Mouse (Mus musculus) lung, embryonic 14.5 days (tissue): ENCODE measurements around the gene Kcnd3. TPM values are rescaled to one million over a fixed set of nuclear protein-coding genes. Genes with fewer than 3 reads are reported as not detected.

ENCODE experiments used
- ATAC-seq: fragments of 200-750 bp; cut with Nextera tagmentation; 2 replicates; pipeline ENCODE4 v1.8.0; 2017; ENCODE audit warnings: mild to moderate bottlenecking, moderate TSS enrichment, moderate library complexity; ENCODE audit not compliant: insufficient read depth
- DNase-seq: peaks from one replicate; pipeline ENCODE4 v3.0.0-alpha.2; 2015
- H3K27ac ChIP-seq: fragments of 300-500 bp; sonication (generic); 2 replicates; pipeline ENCODE4 v1.5.1; 2014; ENCODE audit warnings: low read depth, mild to moderate bottlenecking, moderate library complexity
- H3K27me3 ChIP-seq: fragments of 300-500 bp; sonication (generic); 2 replicates; pipeline ENCODE4 v1.6.1; 2014; ENCODE audit warnings: low read length, control low read depth; ENCODE audit not compliant: insufficient read depth
- H3K36me3 ChIP-seq: fragments of 300-500 bp; sonication (generic); 2 replicates; pipeline ENCODE4 v1.6.1; 2014; ENCODE audit warnings: control low read depth; ENCODE audit not compliant: insufficient read depth
- H3K4me1 ChIP-seq: fragments of 300-500 bp; sonication (generic); 2 replicates; pipeline ENCODE4 v1.6.1; 2014; ENCODE audit warnings: antibody characterized with exemption, control low read depth; ENCODE audit not compliant: insufficient read depth
- H3K4me2 ChIP-seq: fragments of 300-500 bp; sonication (generic); 2 replicates; pipeline ENCODE4 v1.6.1; 2014; ENCODE audit warnings: mild to moderate bottlenecking
- H3K4me3 ChIP-seq: fragments of 300-500 bp; sonication (generic); 2 replicates; pipeline ENCODE4 v1.5.1; 2014; ENCODE audit warnings: low read depth, low read length
- H3K9ac ChIP-seq: fragments of 300-500 bp; sonication (generic); 2 replicates; pipeline ENCODE4 v1.6.1; 2014
- H3K9me3 ChIP-seq: fragments of 300-500 bp; sonication (generic); 2 replicates; pipeline ENCODE4 v1.6.1; 2016; ENCODE audit warnings: low read depth, low read length, control low read depth
- CTCF ChIP-seq: IDR thresholded peaks from 2 replicates; pipeline ENCODE4 v1.5.1; 2016; ENCODE audit warnings: antibody characterized with exemption, low read depth
- WGBS: fragments of 180-500 bp; shearing (Covaris S2); extraction: QIAGEN DNeasy Blood & Tissue Kit; methylation state at CpG from one replicate; pipeline ENCODE4 v1.1.7; 2014; 5-methylcytosine and 5-hydroxymethylcytosine counted together
- polyA plus RNA-seq: library from polyadenylated mRNA; unstranded; fragments of >200 nt; fragmentation: Nextera tagmentation; extraction: Ambion mirVana; gene quantifications from 2 replicates; pipeline ENCODE4 v1.2.1, GENCODE M21; 2014

Kcnd3 gene
- polyA plus RNA-seq, 1 experiment from 2014 or later, result 0.50 TPM

DNA sequence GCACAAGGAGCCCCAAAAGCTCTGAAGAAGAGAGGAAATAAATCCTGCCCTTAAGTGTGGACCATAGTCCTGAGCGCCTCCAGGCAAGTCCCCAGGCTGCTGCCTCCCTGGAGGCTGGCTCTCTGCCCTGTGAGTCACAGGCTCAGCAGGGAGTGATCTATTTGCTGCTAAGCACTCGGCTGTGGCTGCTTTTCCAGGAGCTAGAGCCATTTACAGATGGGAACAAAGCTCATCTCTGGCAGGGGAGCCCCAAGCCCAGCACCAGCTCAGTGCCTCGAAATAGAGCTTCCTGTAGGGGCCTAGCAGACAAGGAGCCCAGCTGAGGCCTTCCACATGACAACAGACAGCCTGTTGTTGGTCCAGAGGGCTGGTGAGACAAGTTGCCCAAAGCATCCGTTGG is 37.5 kb downstream of the Kcnd3 start:
- Histone ChIP-seq H3K27me3 (no peaks in the 10 kb centered on the region), H3K4me2 (no peak overlapping the region), H3K4me3 (no peak overlapping the region)

DNA sequence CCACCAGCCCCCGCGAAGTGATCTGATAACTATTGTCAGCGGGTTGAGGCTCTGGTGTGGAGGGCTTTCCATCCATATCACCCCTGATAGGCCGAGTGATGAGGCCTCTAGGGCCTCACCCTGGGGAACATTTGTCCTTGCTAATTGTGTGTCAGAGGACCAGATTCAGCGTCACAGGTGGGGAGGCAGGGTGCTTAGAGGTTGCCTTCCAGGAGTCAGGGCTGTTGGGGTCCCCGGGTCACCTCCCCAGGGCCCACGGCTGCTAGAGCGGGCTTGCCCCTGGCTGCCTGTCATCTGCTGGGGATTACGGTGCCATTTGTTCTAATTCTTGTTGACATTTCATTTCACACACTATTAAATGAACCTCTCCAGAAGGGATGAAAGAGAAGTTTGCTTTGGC is 42.8 kb downstream of the Kcnd3 start:
- H3K27ac ChIP-seq, result no peak overlapping the region
- H3K36me3 ChIP-seq, result no peaks in the 10 kb centered on the region
- no peaks in the 10 kb centered on the region for H3K4me1 ChIP-seq
- H3K9ac ChIP-seq, result no peak overlapping the region
- H3K9me3 ChIP-seq, result no peaks in the 10 kb centered on the region
- H3K4me2 ChIP-seq, result no peak overlapping the region
- DNase-seq, result no peak
- H3K27me3 ChIP-seq, result no peaks in the 10 kb centered on the region
- no peak for ATAC-seq
- no peak for TF ChIP-seq CTCF
- WGBS, result 31% methylated on average over 9 of the region's 9 CpGs
- no peak overlapping the region for H3K4me3 ChIP-seq

More for the DNA sequence above, 37.5 kb downstream of the Kcnd3 start:
- H3K9me3 ChIP-seq, result no peaks in the 10 kb centered on the region
- DNase-seq, result peak; percentile 61
- WGBS, result 24% methylated on average over 4 of the region's 4 CpGs
- H3K36me3 ChIP-seq, result no peaks in the 10 kb centered on the region
- no peak overlapping the region for H3K9ac ChIP-seq
- peak; percentile 58; the same call in 1 of the 2 replicates for ATAC-seq
- TF ChIP-seq CTCF, result no peak
- no peaks in the 10 kb centered on the region for H3K4me1 ChIP-seq
- H3K27ac ChIP-seq, result no peak overlapping the region

DNA sequence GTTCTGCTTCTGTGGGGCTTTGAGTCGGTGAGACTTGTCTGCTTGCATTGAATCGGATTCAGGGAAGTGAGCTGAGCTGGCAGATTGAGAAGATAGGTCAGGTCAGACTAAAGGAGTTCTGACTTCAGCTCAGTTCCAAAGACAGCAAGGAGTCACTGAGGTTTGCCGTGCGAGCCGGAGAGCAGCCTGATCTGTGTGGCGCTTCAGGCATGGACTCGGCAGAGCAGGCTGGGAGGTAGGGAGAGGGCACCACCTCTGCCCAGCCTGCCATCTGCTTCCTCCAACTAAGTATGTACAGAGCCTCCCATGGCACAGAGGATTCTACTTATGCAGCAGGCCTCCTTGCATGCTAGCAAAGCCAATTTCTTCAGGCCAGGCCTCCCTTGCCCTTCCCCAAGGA is 44.1 kb downstream of the Kcnd3 start:
- no peak overlapping the region for H3K9ac ChIP-seq
- no peak overlapping the region for H3K27ac ChIP-seq
- no peaks in the 10 kb centered on the region for H3K4me1 ChIP-seq
- no peaks in the 10 kb centered on the region for H3K27me3 ChIP-seq
- no peak for DNase-seq
- 80% methylated on average over 7 of the region's 7 CpGs for WGBS
- TF ChIP-seq CTCF, result no peak
- ATAC-seq, result no peak
- H3K4me3 ChIP-seq, result no peak overlapping the region
- no peaks in the 10 kb centered on the region for H3K36me3 ChIP-seq
- H3K4me2 ChIP-seq, result no peak overlapping the region
- no peaks in the 10 kb centered on the region for H3K9me3 ChIP-seq

DNA sequence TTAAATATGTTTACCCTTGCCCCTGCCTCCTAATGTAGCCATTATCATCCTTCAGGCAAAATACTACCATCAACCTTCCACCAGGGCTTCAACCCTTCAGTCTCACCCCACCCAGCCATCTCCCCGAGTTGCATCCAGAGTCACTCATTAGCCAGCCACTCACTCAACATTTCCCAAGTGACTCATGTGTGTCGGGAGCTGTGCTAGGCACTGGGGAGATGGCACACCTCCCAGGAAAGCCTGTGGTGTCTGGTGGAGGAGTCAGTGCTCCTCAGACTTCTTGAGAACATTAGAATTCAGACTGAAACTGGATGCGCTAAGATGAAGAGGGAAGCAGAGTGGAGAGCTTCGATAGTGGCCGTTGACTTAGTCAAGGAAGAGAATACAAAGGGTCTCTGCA is 44.8 kb downstream of the Kcnd3 start:
- Histone ChIP-seq H3K4me3 (no peak overlapping the region), H3K4me1 (no peaks in the 10 kb centered on the region), H3K36me3 (no peaks in the 10 kb centered on the region), H3K9me3 (no peaks in the 10 kb centered on the region), H3K4me2 (no peak overlapping the region), H3K27ac (no peak overlapping the region), H3K27me3 (no peaks in the 10 kb centered on the region), H3K9ac (no peak overlapping the region)
- WGBS, result 82% methylated on average over 5 of the region's 5 CpGs
- ATAC-seq, result no peak
- no peak for DNase-seq
- TF ChIP-seq CTCF, result no peak

DNA sequence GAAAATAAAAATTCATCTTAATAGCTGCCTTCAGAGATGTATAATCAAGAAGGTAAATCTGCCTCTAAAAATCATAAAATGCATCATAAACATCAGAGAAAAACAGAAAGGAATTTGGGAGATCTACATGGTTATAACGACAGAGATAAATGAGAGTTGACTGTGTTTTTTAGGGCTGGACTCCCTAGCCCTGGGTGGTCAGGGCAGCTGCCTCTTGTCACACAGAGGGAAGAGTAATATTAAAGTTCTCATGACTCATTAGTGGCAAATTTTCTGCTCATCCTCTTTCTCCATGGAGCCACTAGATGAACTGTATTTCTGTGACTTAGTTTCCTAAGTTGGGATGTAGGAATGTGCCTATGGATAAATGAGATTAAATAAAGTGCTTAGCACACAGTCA is 48.9 kb downstream of the Kcnd3 start:
- Histone ChIP-seq H3K9me3 (no peaks in the 10 kb centered on the region), H3K4me2 (no peak overlapping the region), H3K4me1 (no peaks in the 10 kb centered on the region), H3K27me3 (no peaks in the 10 kb centered on the region), H3K36me3 (no peaks in the 10 kb centered on the region), H3K27ac (no peak overlapping the region), H3K9ac (no peak overlapping the region), H3K4me3 (no peak overlapping the region)
- no peak for ATAC-seq
- DNase-seq, result no peak
- no peak for TF ChIP-seq CTCF
- WGBS, result 70% methylated on average over 1 of the region's 1 CpGs

DNA sequence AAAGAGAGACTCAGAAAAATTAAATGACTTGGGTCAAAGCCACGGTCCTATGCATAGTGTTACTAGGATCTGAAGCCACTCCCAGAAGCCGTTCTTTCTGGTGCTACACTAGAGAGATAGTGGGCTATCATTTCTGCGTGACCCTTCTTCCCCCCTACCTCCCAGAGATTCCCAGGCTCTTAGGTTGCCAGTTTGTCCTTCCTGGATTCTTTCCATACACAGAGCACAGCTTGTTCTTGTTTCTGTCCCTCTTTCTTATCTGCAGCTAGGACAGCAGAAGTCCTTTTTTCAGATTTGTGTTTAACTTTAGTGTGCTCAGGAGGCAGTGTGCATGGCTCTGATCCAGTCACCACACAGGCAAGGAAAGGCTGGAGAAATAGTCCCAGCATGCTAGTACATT is 52.1 kb downstream of the Kcnd3 start:
- Histone ChIP-seq H3K4me1 (no peaks in the 10 kb centered on the region), H3K4me3 (no peak overlapping the region), H3K9ac (no peak overlapping the region), H3K36me3 (no peaks in the 10 kb centered on the region), H3K4me2 (no peak overlapping the region), H3K27ac (no peak overlapping the region), H3K27me3 (no peaks in the 10 kb centered on the region), H3K9me3 (no peaks in the 10 kb centered on the region)
- ATAC-seq (peak; percentile 63; the same call in 1 of the 2 replicates), DNase-seq (peak; percentile 19)
- TF ChIP-seq CTCF, result no peak
- WGBS, result 43% methylated on average over 3 of the region's 3 CpGs

DNA sequence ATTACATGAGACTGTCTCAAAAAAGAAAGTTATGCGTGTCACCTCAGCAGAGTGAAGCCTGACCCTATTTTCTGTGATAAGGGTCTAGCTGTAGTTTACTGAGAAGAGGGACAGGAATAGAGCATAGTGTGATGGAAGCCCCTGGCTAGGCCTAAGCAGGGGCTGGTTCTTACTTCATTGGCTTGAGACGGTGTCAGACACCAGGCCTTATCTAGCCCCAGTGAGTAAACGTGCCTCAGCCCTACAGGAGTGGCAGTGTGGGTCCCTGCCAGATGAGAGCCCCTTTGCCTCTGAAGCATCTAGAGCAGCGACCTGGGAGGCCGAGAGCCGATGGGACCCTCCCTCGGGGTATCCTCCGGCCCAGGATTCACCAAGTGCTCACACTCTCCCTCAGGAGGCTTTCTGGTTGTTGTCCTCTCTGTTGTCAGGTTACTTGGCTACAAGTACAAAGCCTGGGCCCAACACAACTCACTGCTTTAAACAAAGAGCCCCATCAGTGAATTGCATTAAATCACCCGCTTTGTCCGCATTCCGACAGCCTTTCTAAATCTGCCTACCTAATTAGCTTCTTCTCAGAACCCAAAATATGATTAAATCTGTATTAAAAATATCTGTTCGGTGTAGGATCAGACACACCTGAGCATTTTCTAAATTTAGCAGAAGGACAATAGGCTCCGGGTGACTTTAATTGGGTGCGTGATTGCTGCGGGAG is 53.2 kb downstream of the Kcnd3 start:
- Histone ChIP-seq H3K4me1 (no peaks in the 10 kb centered on the region), H3K4me3 (no peak overlapping the region), H3K27me3 (no peaks in the 10 kb centered on the region), H3K4me2 (no peak overlapping the region), H3K9me3 (no peaks in the 10 kb centered on the region), H3K36me3 (no peaks in the 10 kb centered on the region), H3K9ac (no peak overlapping the region), H3K27ac (no peak overlapping the region)
- TF ChIP-seq CTCF, result no peak
- 76% methylated on average over 15 of the region's 15 CpGs for WGBS
- ATAC-seq (no peak), DNase-seq (no peak)

DNA sequence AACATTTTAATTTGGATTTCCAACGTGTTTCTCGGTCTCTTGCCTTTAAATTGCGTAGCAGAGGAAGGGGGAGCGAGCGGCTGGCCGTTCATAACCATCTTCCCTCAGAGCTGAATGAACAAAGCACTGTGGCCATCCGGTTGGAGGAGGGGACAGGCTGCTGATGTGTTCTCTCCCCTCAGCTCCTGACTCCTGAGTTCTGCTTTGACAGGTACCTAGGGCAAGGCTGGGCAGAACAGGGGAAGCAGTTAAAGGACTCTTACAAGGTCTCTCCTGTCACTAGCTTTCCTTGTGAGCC is 53.7 kb downstream of the Kcnd3 start:
- H3K9me3 ChIP-seq, result no peaks in the 10 kb centered on the region
- ATAC-seq (no peak), DNase-seq (no peak)
- no peaks in the 10 kb centered on the region for H3K27me3 ChIP-seq
- no peak for TF ChIP-seq CTCF
- no peak overlapping the region for H3K4me2 ChIP-seq
- H3K4me3 ChIP-seq, result no peak overlapping the region
- H3K9ac ChIP-seq, result no peak overlapping the region
- H3K27ac ChIP-seq, result no peak overlapping the region
- H3K36me3 ChIP-seq, result no peaks in the 10 kb centered on the region
- 70% methylated on average over 7 of the region's 7 CpGs for WGBS
- no peaks in the 10 kb centered on the region for H3K4me1 ChIP-seq
